Mouse (Mus musculus): ENCODE measurements around the gene Tmem127. TPM values are rescaled to one million over a fixed set of nuclear protein-coding genes. Genes with fewer than 3 reads are reported as not detected.
A peak's percentile ranks its signal among the peaks of the same experiment; 100 is the strongest.
"Not testable (repeated sequence)": the region's sequence is repeated elsewhere in the genome, so short reads cannot be mapped to it uniquely, and the experiment has no call there.

Tmem127 gene
- total RNA-seq (2015; ENCODE audit: low replicate concordance) (8.3 and 15.0 TPM in 2 replicates), total RNA-seq (2017; ENCODE audit: low replicate concordance) (13.9 and 20.6 TPM in 2 replicates)

- ATAC-seq (replicated peaks; ENCODE audit: low FRiP score, poor library complexity, severe bottlenecking): peak; percentile 93
These were observed at the start of gene Tmem127, which contains the start of gene Ciao1 for GRCm38 (mm10) chr2:127247592-127248333. Gene Tmem127, plus strand, starts transcription at chr2:127247908. Gene Ciao1, minus strand, starts transcription at chr2:127247816.

GRCm38 (mm10) chr2:127204932-127205331 lies 42.8 kb upstream of the Tmem127 start:
- no peak for ATAC-seq (replicated peaks; ENCODE audit: low FRiP score, poor library complexity, severe bottlenecking)

GRCm38 (mm10) chr2:127205936-127206335 lies 41.8 kb upstream of the Tmem127 start:
- ATAC-seq (replicated peaks; ENCODE audit: low FRiP score, poor library complexity, severe bottlenecking): not testable (repeated sequence)

GRCm38 (mm10) chr2:127206916-127207315 lies 40.8 kb upstream of the Tmem127 start:
- ATAC-seq (replicated peaks; ENCODE audit: low FRiP score, poor library complexity, severe bottlenecking): no peak

- peak; percentile 99 for ATAC-seq (replicated peaks; ENCODE audit: low FRiP score, poor library complexity, severe bottlenecking)
These were observed 39.9 kb upstream of the Tmem127 start, which contains the start of the genes 1810024B03Rik and Snrnp200 for GRCm38 (mm10) chr2:127207547-127208451. Gene 1810024B03Rik, minus strand, starts transcription at chr2:127208280. Gene Snrnp200, plus strand, starts transcription at chr2:127208386.

- peak; percentile 19; the same call in 1 of the 2 replicates for ATAC-seq (replicated peaks; ENCODE audit: low FRiP score, poor library complexity, severe bottlenecking)
These were observed 39.3 kb upstream of the Tmem127 start for GRCm38 (mm10) chr2:127208452-127208769.

GRCm38 (mm10) chr2:127210701-127211100 lies 37.0 kb upstream of the Tmem127 start:
- ATAC-seq (replicated peaks; ENCODE audit: low FRiP score, poor library complexity, severe bottlenecking): no peak

- ATAC-seq (replicated peaks; ENCODE audit: low FRiP score, poor library complexity, severe bottlenecking): no peak
These were observed 30.0 kb upstream of the Tmem127 start for GRCm38 (mm10) chr2:127217746-127218145.

GRCm38 (mm10) chr2:127225261-127225660 lies 22.4 kb upstream of the Tmem127 start:
- no peak for ATAC-seq (replicated peaks; ENCODE audit: low FRiP score, poor library complexity, severe bottlenecking)

GRCm38 (mm10) chr2:127237897-127238610 lies 9.7 kb upstream of the Tmem127 start:
- ATAC-seq (replicated peaks; ENCODE audit: low FRiP score, poor library complexity, severe bottlenecking): no peak

- no peak for ATAC-seq (replicated peaks; ENCODE audit: low FRiP score, poor library complexity, severe bottlenecking)
These were observed 7.6 kb upstream of the Tmem127 start for GRCm38 (mm10) chr2:127240065-127240464.

GRCm38 (mm10) chr2:127248334-127249004 lies 761 bp downstream of the Tmem127 start:
- peak; percentile 40 for ATAC-seq (replicated peaks; ENCODE audit: low FRiP score, poor library complexity, severe bottlenecking)

- ATAC-seq (replicated peaks; ENCODE audit: low FRiP score, poor library complexity, severe bottlenecking): no peak
These were observed 2.7 kb downstream of the Tmem127 start for GRCm38 (mm10) chr2:127250291-127251008.

GRCm38 (mm10) chr2:127251457-127251856 lies 3.7 kb downstream of the Tmem127 start:
- no peak for ATAC-seq (replicated peaks; ENCODE audit: low FRiP score, poor library complexity, severe bottlenecking)

GRCm38 (mm10) chr2:127251880-127252527 lies 4.3 kb downstream of the Tmem127 start:
- no peak for ATAC-seq (replicated peaks; ENCODE audit: low FRiP score, poor library complexity, severe bottlenecking)

- ATAC-seq (replicated peaks; ENCODE audit: low FRiP score, poor library complexity, severe bottlenecking): no peak
These were observed 5.1 kb downstream of the Tmem127 start for GRCm38 (mm10) chr2:127252787-127253186.

GRCm38 (mm10) chr2:127254604-127255134 lies 7.0 kb downstream of the Tmem127 start:
- ATAC-seq (replicated peaks; ENCODE audit: low FRiP score, poor library complexity, severe bottlenecking): no peak

- ATAC-seq (replicated peaks; ENCODE audit: low FRiP score, poor library complexity, severe bottlenecking): no peak
These were observed 7.6 kb downstream of the Tmem127 start for GRCm38 (mm10) chr2:127255294-127255693.
